10 mouse cellular contexts compared by ENCODE assay signal in the genomic region with DNA sequence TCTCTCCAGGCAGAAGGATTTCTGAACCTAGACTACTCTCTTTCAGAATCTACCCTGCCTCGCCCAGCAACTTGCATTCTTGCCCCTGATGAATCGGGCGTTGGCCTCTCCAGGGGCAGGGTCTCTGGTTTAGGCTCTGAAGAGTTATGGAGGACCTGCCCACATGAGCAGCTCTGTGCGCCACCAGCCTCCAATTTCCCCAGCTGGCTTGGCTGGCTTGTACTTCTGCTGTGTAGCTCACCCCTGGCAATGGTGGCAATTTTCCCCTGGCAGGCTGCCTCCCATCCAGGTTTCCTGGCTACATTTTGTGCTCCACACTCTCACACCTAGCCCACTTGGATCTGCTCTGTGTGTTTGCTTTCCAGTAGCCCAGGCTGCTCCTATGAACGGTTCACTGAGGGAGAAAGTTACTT.
A peak's percentile ranks its signal among the peaks of the same experiment; 100 is the strongest.
DNase-seq lines count a peak whose midpoint lies in the region; ATAC-seq and TF ChIP-seq lines count a peak whose summit lies in the region.
"Had no signal": no experiment of that assay in that cellular context is flagged by ENCODE, and none has a peak within 500 bp of the region (broad histone marks: within the 10 kb centered on the region; RNA-seq: fewer than 3 reads in every experiment).

No protein-coding gene starts in this region.

- TF ChIP-seq CTCF in forebrain, postnatal 0 days (IDR thresholded peaks at IDR 0.05; ENCODE audit: low read depth) = no peak
- TF ChIP-seq CTCF in kidney, adult 2 months (conservative IDR thresholded peaks at IDR 0.05; ENCODE audit: insufficient read depth, insufficient read length, low read depth, low read length) = no peak
- no peak for TF ChIP-seq CTCF in stomach, postnatal 0 days (IDR thresholded peaks at IDR 0.05; ENCODE audit: low read depth)

- no peak overlapping the region for H3K9ac ChIP-seq in hindbrain, embryonic 15.5 days
- H3K9ac ChIP-seq in forebrain, postnatal 0 days = no peak overlapping the region
- H3K9ac ChIP-seq in kidney, embryonic 14.5 days (ENCODE audit: low read depth, low read length) = no peak overlapping the region
- H3K9ac ChIP-seq in stomach, postnatal 0 days (ENCODE audit: low read length) = no peak overlapping the region
- H3K9ac ChIP-seq: lung, embryonic 15.5 days had no signal

- H3K27me3 ChIP-seq in hindbrain, embryonic 15.5 days = no peaks in the 10 kb centered on the region
- H3K27me3 ChIP-seq in hindbrain, embryonic 10.5 days (ENCODE audit: insufficient read depth, poor library complexity, severe bottlenecking) = peaks cover 13% of the 10 kb centered on the region; the same call in 1 of the 2 replicates
- no peaks in the 10 kb centered on the region for H3K27me3 ChIP-seq in forebrain, postnatal 0 days (ENCODE audit: insufficient read depth, low read length)
- no peaks in the 10 kb centered on the region for H3K27me3 ChIP-seq in kidney, embryonic 14.5 days (ENCODE audit: control insufficient read depth, insufficient read depth, low read length)
- no peaks in the 10 kb centered on the region for H3K27me3 ChIP-seq in kidney, adult 2 months (replicated peaks; ENCODE audit: control insufficient read depth, insufficient read depth, low read length)
- no peaks in the 10 kb centered on the region for H3K27me3 ChIP-seq in stomach, postnatal 0 days (ENCODE audit: control insufficient read depth, insufficient read depth, low read length)
- H3K27me3 ChIP-seq: lung, embryonic 15.5 days; Patski had no signal

- WGBS in hindbrain, embryonic 15.5 days = 42% methylated on average over 5 of the region's 5 CpGs
- 62% methylated on average over 5 of the region's 5 CpGs for WGBS in hindbrain, embryonic 10.5 days
- 35% methylated on average over 5 of the region's 5 CpGs for WGBS in forebrain, postnatal 0 days
- WGBS in kidney, embryonic 14.5 days = 48% methylated on average over 5 of the region's 5 CpGs
- WGBS in kidney, adult 2 months = 81% methylated on average over 5 of the region's 5 CpGs
- 50% methylated on average over 5 of the region's 5 CpGs for WGBS in stomach, postnatal 0 days

- no peak for DNase-seq in hindbrain, embryonic 10.5 days (ENCODE audit: low spot score)
- DNase-seq in adrenal gland, postnatal 25 days = peak; percentile 48
- DNase-seq in forebrain, postnatal 0 days = peak; percentile 71
- DNase-seq in layer of hippocampus, postnatal 14 days (ENCODE audit: low spot score in 2 of 2) = peak; percentile 83 to 87
- DNase-seq in kidney, adult 2 months = no peak
- no peak for DNase-seq in stomach, postnatal 0 days (ENCODE audit: low spot score)

- TF ChIP-seq POLR2A in kidney, adult 2 months (IDR thresholded peaks at IDR 0.05; ENCODE audit: low read depth, low read length) = no peak

- peak; percentile 77 for ATAC-seq in hindbrain, embryonic 15.5 days (ENCODE audit: low FRiP score, low read depth)
- peak; percentile 48 for ATAC-seq in forebrain, postnatal 0 days
- no peak for ATAC-seq in kidney, embryonic 14.5 days (ENCODE audit: low FRiP score, low TSS enrichment)
- no peak for ATAC-seq in stomach, postnatal 0 days (ENCODE audit: low FRiP score, low TSS enrichment)
- ATAC-seq: Patski had no signal

- H3K4me2 ChIP-seq in hindbrain, embryonic 15.5 days = no peak overlapping the region
- H3K4me2 ChIP-seq in forebrain, postnatal 0 days (ENCODE audit: low read depth) = no peak overlapping the region
- H3K4me2 ChIP-seq in kidney, embryonic 14.5 days (replicated peaks; ENCODE audit: low read depth, low read length) = no peak overlapping the region
- no peak overlapping the region for H3K4me2 ChIP-seq in stomach, postnatal 0 days (replicated peaks; ENCODE audit: low read depth)
- H3K4me2 ChIP-seq: lung, embryonic 15.5 days had no signal

- peaks cover 14% of the 10 kb centered on the region for H3K4me1 ChIP-seq in hindbrain, embryonic 15.5 days (replicated peaks)
- H3K4me1 ChIP-seq in hindbrain, embryonic 10.5 days (replicated peaks) = peaks cover 14% of the 10 kb centered on the region
- no peaks in the 10 kb centered on the region for H3K4me1 ChIP-seq in forebrain, postnatal 0 days (ENCODE audit: insufficient read depth)
- 0 out of 2 replicates have a peak, but pooled peaks cover 8% of the 10 kb centered on the region for H3K4me1 ChIP-seq in kidney, embryonic 14.5 days (ENCODE audit: control insufficient read depth, insufficient read depth, low read length)
- no peaks in the 10 kb centered on the region for H3K4me1 ChIP-seq in kidney, adult 2 months (ENCODE audit: control insufficient read depth, insufficient read depth, low read length)
- no peaks in the 10 kb centered on the region for H3K4me1 ChIP-seq in stomach, postnatal 0 days (replicated peaks; ENCODE audit: control insufficient read depth, insufficient read depth)

- H3K9me3 ChIP-seq in hindbrain, embryonic 15.5 days = no peaks in the 10 kb centered on the region
- H3K9me3 ChIP-seq in hindbrain, embryonic 10.5 days = no peaks in the 10 kb centered on the region
- H3K9me3 ChIP-seq in forebrain, postnatal 0 days (ENCODE audit: low read length) = no peaks in the 10 kb centered on the region
- no peaks in the 10 kb centered on the region for H3K9me3 ChIP-seq in kidney, embryonic 14.5 days (ENCODE audit: control insufficient read depth, low read length)
- no peaks in the 10 kb centered on the region for H3K9me3 ChIP-seq in stomach, postnatal 0 days (ENCODE audit: control insufficient read depth, low read length)
- H3K9me3 ChIP-seq: lung, embryonic 15.5 days had no signal

- no peak overlapping the region for H3K27ac ChIP-seq in hindbrain, embryonic 15.5 days (replicated peaks)
- no peak overlapping the region for H3K27ac ChIP-seq in hindbrain, embryonic 10.5 days
- H3K27ac ChIP-seq in forebrain, postnatal 0 days (ENCODE audit: low read depth, low read length) = no peak overlapping the region
- no peak overlapping the region for H3K27ac ChIP-seq in kidney, embryonic 14.5 days (ENCODE audit: low read depth, low read length)
- no peak overlapping the region for H3K27ac ChIP-seq in kidney, adult 2 months (ENCODE audit: insufficient read depth, low read depth, low read length)
- no peak overlapping the region for H3K27ac ChIP-seq in stomach, postnatal 0 days (replicated peaks)
- H3K27ac ChIP-seq: lung, embryonic 15.5 days had no signal

- H3K4me3 ChIP-seq in hindbrain, embryonic 15.5 days = no peak overlapping the region
- H3K4me3 ChIP-seq in hindbrain, embryonic 10.5 days = no peak overlapping the region
- no peak overlapping the region for H3K4me3 ChIP-seq in forebrain, postnatal 0 days (ENCODE audit: low read depth, low read length)
- H3K4me3 ChIP-seq in kidney, embryonic 14.5 days (ENCODE audit: low read length) = no peak overlapping the region
- H3K4me3 ChIP-seq in kidney, adult 2 months (ENCODE audit: insufficient read depth, low read depth, low read length) = no peak overlapping the region
- no peak overlapping the region for H3K4me3 ChIP-seq in stomach, postnatal 0 days (ENCODE audit: low read depth, low read length)
- H3K4me3 ChIP-seq: lung, embryonic 15.5 days had no signal

- no peaks in the 10 kb centered on the region for H3K36me3 ChIP-seq in hindbrain, embryonic 15.5 days
- H3K36me3 ChIP-seq in hindbrain, embryonic 10.5 days = no peaks in the 10 kb centered on the region
- H3K36me3 ChIP-seq in forebrain, postnatal 0 days (ENCODE audit: insufficient read depth) = no peaks in the 10 kb centered on the region
- no peaks in the 10 kb centered on the region for H3K36me3 ChIP-seq in kidney, embryonic 14.5 days (ENCODE audit: control insufficient read depth, insufficient read depth, low read length)
- no peaks in the 10 kb centered on the region for H3K36me3 ChIP-seq in kidney, adult 2 months (ENCODE audit: control insufficient read depth, insufficient read depth, low read length)
- no peaks in the 10 kb centered on the region for H3K36me3 ChIP-seq in stomach, postnatal 0 days (ENCODE audit: control insufficient read depth, insufficient read depth, low read length)
- H3K36me3 ChIP-seq: lung, embryonic 15.5 days had no signal

- no peak for TF ChIP-seq EP300 in stomach, postnatal 0 days (optimal IDR thresholded peaks at IDR 0.05)

Comparison
In these comparisons a context has a peak if more than half of its experiments do, and no peak if none do; other contexts are left out.
1. ATAC-seq: peak in hindbrain, embryonic 15.5 days (single experiment) and forebrain, postnatal 0 days (single experiment); none in kidney, embryonic 14.5 days (single experiment) and stomach, postnatal 0 days (single experiment).
2. DNase-seq: peak in adrenal gland, postnatal 25 days (single experiment), forebrain, postnatal 0 days (single experiment) and layer of hippocampus, postnatal 14 days (2 of 2); none in hindbrain, embryonic 10.5 days (single experiment), kidney, adult 2 months (single experiment) and stomach, postnatal 0 days (single experiment).